Mouse (Mus musculus): Measurements from ENCODE around the gene Ccl27b. TPM values are rescaled to one million over a fixed set of nuclear protein-coding genes. Genes with fewer than 3 reads are reported as not detected.
"Not testable (repeated sequence)": the region's sequence is repeated elsewhere in the genome, so short reads cannot be mapped to it uniquely, and the experiment has no call there.

The Ccl27b gene
- polyA plus RNA-seq (2012; rRNA removed) (0.59 TPM in 1 of 2 replicates, not detected in the other), polyA plus RNA-seq (2014; fragmentation: Nextera tagmentation; extraction: Ambion mirVana) (not detected in 2 replicates)

- ATAC-seq (ENCODE audit: low FRiP score, low read depth); H3K27me3 ChIP-seq (ENCODE audit: control insufficient read depth, insufficient read depth, low read length); H3K36me3 ChIP-seq (ENCODE audit: control insufficient read depth, insufficient read depth, low read length); H3K9me3 ChIP-seq (ENCODE audit: control insufficient read depth, low read length); DNase-seq (ENCODE audit: low spot score); H3K4me3 ChIP-seq (replicated peaks; ENCODE audit: low read length); H3K4me2 ChIP-seq (replicated peaks; ENCODE audit: low read depth, low read length, severe bottlenecking); H3K27ac ChIP-seq (replicated peaks; ENCODE audit: low read depth, low read length); H3K9ac ChIP-seq (ENCODE audit: low read depth, low read length, severe bottlenecking); H3K4me1 ChIP-seq (ENCODE audit: control insufficient read depth, insufficient read depth, low read length): not testable (repeated sequence)
- WGBS, result no CpG with 5 or more reads among the region's 9 CpGs
Observed at GRCm38 (mm10) chr4:42654951-42655350, at the start of gene Ccl27b. Gene Ccl27b (plus strand): TSS chr4:42655251.

GRCm38 (mm10) chr4:42611895-42612294, 43.2 kb upstream of the Ccl27b start, which contains the start of gene Gm10591:
Gene Gm10591 (plus strand): TSS chr4:42612195.
- H3K9me3 ChIP-seq (ENCODE audit: control insufficient read depth, low read length); DNase-seq (ENCODE audit: low spot score); H3K4me1 ChIP-seq (ENCODE audit: control insufficient read depth, insufficient read depth, low read length); H3K4me2 ChIP-seq (replicated peaks; ENCODE audit: low read depth, low read length, severe bottlenecking); H3K9ac ChIP-seq (ENCODE audit: low read depth, low read length, severe bottlenecking); H3K27ac ChIP-seq (replicated peaks; ENCODE audit: low read depth, low read length); H3K4me3 ChIP-seq (replicated peaks; ENCODE audit: low read length); H3K36me3 ChIP-seq (ENCODE audit: control insufficient read depth, insufficient read depth, low read length); ATAC-seq (ENCODE audit: low FRiP score, low read depth); H3K27me3 ChIP-seq (ENCODE audit: control insufficient read depth, insufficient read depth, low read length): not testable (repeated sequence)
- no CpG with 5 or more reads among the region's 5 CpGs for WGBS

- H3K9ac ChIP-seq (ENCODE audit: low read depth, low read length, severe bottlenecking); H3K4me3 ChIP-seq (replicated peaks; ENCODE audit: low read length); H3K27ac ChIP-seq (replicated peaks; ENCODE audit: low read depth, low read length); H3K36me3 ChIP-seq (ENCODE audit: control insufficient read depth, insufficient read depth, low read length); H3K27me3 ChIP-seq (ENCODE audit: control insufficient read depth, insufficient read depth, low read length); H3K4me1 ChIP-seq (ENCODE audit: control insufficient read depth, insufficient read depth, low read length); DNase-seq (ENCODE audit: low spot score); ATAC-seq (ENCODE audit: low FRiP score, low read depth); H3K4me2 ChIP-seq (replicated peaks; ENCODE audit: low read depth, low read length, severe bottlenecking); H3K9me3 ChIP-seq (ENCODE audit: control insufficient read depth, low read length): not testable (repeated sequence)
- no CpG with 5 or more reads among the region's 8 CpGs for WGBS
Observed at GRCm38 (mm10) chr4:42629419-42629818, 25.6 kb upstream of the Ccl27b start, which contains the start of gene Gm2564. Gene Gm2564 (plus strand): TSS chr4:42629719.

GRCm38 (mm10) chr4:42661793-42662192, 6.7 kb downstream of the Ccl27b start, which contains the start of gene Il11ra2:
Gene Il11ra2 (minus strand): TSS chr4:42661893.
- not testable (repeated sequence) for H3K4me1 ChIP-seq (ENCODE audit: control insufficient read depth, insufficient read depth, low read length); H3K27ac ChIP-seq (replicated peaks; ENCODE audit: low read depth, low read length); H3K9me3 ChIP-seq (ENCODE audit: control insufficient read depth, low read length); H3K36me3 ChIP-seq (ENCODE audit: control insufficient read depth, insufficient read depth, low read length); DNase-seq (ENCODE audit: low spot score); ATAC-seq (ENCODE audit: low FRiP score, low read depth); H3K27me3 ChIP-seq (ENCODE audit: control insufficient read depth, insufficient read depth, low read length); H3K4me3 ChIP-seq (replicated peaks; ENCODE audit: low read length); H3K4me2 ChIP-seq (replicated peaks; ENCODE audit: low read depth, low read length, severe bottlenecking); H3K9ac ChIP-seq (ENCODE audit: low read depth, low read length, severe bottlenecking)
- whole genome bisulfite sequencing, result no CpG with 5 or more reads among the region's 3 CpGs

- H3K9me3 ChIP-seq (ENCODE audit: control insufficient read depth, low read length); H3K4me2 ChIP-seq (replicated peaks; ENCODE audit: low read depth, low read length, severe bottlenecking); H3K36me3 ChIP-seq (ENCODE audit: control insufficient read depth, insufficient read depth, low read length); DNase-seq (ENCODE audit: low spot score); H3K27ac ChIP-seq (replicated peaks; ENCODE audit: low read depth, low read length); H3K27me3 ChIP-seq (ENCODE audit: control insufficient read depth, insufficient read depth, low read length); H3K4me1 ChIP-seq (ENCODE audit: control insufficient read depth, insufficient read depth, low read length); ATAC-seq (ENCODE audit: low FRiP score, low read depth); H3K9ac ChIP-seq (ENCODE audit: low read depth, low read length, severe bottlenecking); H3K4me3 ChIP-seq (replicated peaks; ENCODE audit: low read length): not testable (repeated sequence)
- no CpG with 5 or more reads among the region's 4 CpGs for WGBS
Observed at GRCm38 (mm10) chr4:42675415-42675814, 20.4 kb downstream of the Ccl27b start.

- H3K4me3 ChIP-seq (replicated peaks; ENCODE audit: low read length); ATAC-seq (ENCODE audit: low FRiP score, low read depth); H3K4me1 ChIP-seq (ENCODE audit: control insufficient read depth, insufficient read depth, low read length); H3K4me2 ChIP-seq (replicated peaks; ENCODE audit: low read depth, low read length, severe bottlenecking); H3K36me3 ChIP-seq (ENCODE audit: control insufficient read depth, insufficient read depth, low read length); H3K9me3 ChIP-seq (ENCODE audit: control insufficient read depth, low read length); DNase-seq (ENCODE audit: low spot score); H3K9ac ChIP-seq (ENCODE audit: low read depth, low read length, severe bottlenecking); H3K27me3 ChIP-seq (ENCODE audit: control insufficient read depth, insufficient read depth, low read length); H3K27ac ChIP-seq (replicated peaks; ENCODE audit: low read depth, low read length): not testable (repeated sequence)
- WGBS, result no CpG with 5 or more reads among the region's 7 CpGs
Observed at GRCm38 (mm10) chr4:42679365-42679764, 24.3 kb downstream of the Ccl27b start.

GRCm38 (mm10) chr4:42680374-42681356, 25.6 kb downstream of the Ccl27b start:
- not testable (repeated sequence) for H3K36me3 ChIP-seq (ENCODE audit: control insufficient read depth, insufficient read depth, low read length); H3K4me1 ChIP-seq (ENCODE audit: control insufficient read depth, insufficient read depth, low read length); ATAC-seq (ENCODE audit: low FRiP score, low read depth); DNase-seq (ENCODE audit: low spot score); H3K27me3 ChIP-seq (ENCODE audit: control insufficient read depth, insufficient read depth, low read length); H3K4me2 ChIP-seq (replicated peaks; ENCODE audit: low read depth, low read length, severe bottlenecking); H3K9ac ChIP-seq (ENCODE audit: low read depth, low read length, severe bottlenecking); H3K4me3 ChIP-seq (replicated peaks; ENCODE audit: low read length); H3K9me3 ChIP-seq (ENCODE audit: control insufficient read depth, low read length); H3K27ac ChIP-seq (replicated peaks; ENCODE audit: low read depth, low read length)
- WGBS, result no CpG with 5 or more reads among the region's 32 CpGs
